Mouse (Mus musculus) embryonic fibroblast, embryonic 13.5 days (primary cell): ENCODE measurements around the gene 4933405L10Rik. TPM values are rescaled to one million over a fixed set of nuclear protein-coding genes. Genes with fewer than 3 reads are reported as not detected.

Experiments used
- H3K27ac ChIP-seq: 2 replicates; pipeline ENCODE4 v1.5.1; 2012; ENCODE audit warnings: low read length, control low read depth, inconsistent platforms; ENCODE audit not compliant: insufficient read depth
- H3K4me1 ChIP-seq: 2 replicates; pipeline ENCODE4 v1.6.1; 2011; ENCODE audit warnings: low read length; ENCODE audit not compliant: control insufficient read depth, insufficient read depth
- H3K4me3 ChIP-seq: 2 replicates; pipeline ENCODE4 v1.5.1; 2011; ENCODE audit warnings: mild to moderate bottlenecking, control low read depth, low read length; ENCODE audit not compliant: insufficient read depth
- CTCF ChIP-seq: IDR thresholded peaks from 2 replicates; pipeline ENCODE4 v1.5.1; 2011; ENCODE audit warnings: mild to moderate bottlenecking, control low read depth, low read length, moderate library complexity, borderline replicate concordance; ENCODE audit not compliant: insufficient read depth
- POLR2A ChIP-seq: IDR thresholded peaks from 2 replicates; pipeline ENCODE4 v1.6.1; 2011; ENCODE audit warnings: low read depth, mild to moderate bottlenecking, control low read depth, low read length, moderate library complexity
- polyA plus RNA-seq: library from polyadenylated mRNA; stranded (reverse); fragments of >200 nt; gene quantifications from 2 replicates; pipeline ENCODE4 v1.2.4, GENCODE M21; 2011; ENCODE audit warnings: low read depth; ENCODE audit not compliant: missing spikeins, insufficient read length

The 4933405L10Rik gene
- polyA plus RNA-seq, 1 experiment: not detected

DNA sequence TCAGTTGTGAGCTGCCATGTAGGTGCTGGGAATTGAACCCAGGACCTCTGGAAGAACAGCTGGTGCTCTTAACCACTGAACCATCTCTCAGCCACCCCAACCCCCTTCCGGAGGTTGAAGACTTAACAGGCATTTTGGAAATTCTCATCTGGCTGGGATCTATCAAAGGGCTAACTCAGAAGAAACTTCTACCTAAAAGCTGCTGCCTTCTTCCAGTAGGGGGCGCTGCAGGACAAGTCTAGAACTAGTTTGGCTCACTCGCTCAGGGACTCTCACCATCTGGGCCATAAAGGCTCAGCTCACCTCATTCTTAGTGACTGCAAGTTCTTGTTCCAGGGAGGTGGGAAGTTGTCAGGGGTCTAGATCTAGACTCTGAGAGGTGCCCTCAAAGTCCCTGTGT is 6.7 kb downstream of the 4933405L10Rik start:
- no peak overlapping the region for H3K4me3 ChIP-seq
- no peak for TF ChIP-seq POLR2A
- peak; percentile 56; the same call in 1 of the 2 replicates for TF ChIP-seq CTCF
- H3K27ac ChIP-seq: no peak overlapping the region
- H3K4me1 ChIP-seq: no peaks in the 10 kb centered on the region

DNA sequence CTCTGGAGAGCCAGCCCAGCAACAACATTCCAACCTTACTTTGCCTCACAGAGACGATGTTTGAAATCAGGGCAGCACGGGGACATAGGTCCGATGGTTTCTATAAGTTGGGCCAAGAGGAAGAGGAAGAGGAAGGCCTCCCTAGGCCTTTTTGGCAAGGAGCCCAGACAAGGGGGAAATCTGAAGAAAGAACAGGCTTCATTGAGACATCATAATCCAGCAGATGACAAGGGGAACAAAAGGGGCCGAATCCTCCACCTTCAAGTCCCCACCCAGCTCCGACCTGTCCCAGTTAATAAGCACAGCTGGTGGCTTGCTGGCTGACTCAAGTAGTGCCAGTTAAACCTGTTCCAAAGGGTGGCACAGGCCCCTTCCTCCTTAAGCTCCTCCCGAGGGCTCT is 7.6 kb downstream of the 4933405L10Rik start:
- H3K27ac ChIP-seq: no peak overlapping the region
- TF ChIP-seq POLR2A (no peak), CTCF (no peak)
- H3K4me3 ChIP-seq: no peak overlapping the region
- no peaks in the 10 kb centered on the region for H3K4me1 ChIP-seq

DNA sequence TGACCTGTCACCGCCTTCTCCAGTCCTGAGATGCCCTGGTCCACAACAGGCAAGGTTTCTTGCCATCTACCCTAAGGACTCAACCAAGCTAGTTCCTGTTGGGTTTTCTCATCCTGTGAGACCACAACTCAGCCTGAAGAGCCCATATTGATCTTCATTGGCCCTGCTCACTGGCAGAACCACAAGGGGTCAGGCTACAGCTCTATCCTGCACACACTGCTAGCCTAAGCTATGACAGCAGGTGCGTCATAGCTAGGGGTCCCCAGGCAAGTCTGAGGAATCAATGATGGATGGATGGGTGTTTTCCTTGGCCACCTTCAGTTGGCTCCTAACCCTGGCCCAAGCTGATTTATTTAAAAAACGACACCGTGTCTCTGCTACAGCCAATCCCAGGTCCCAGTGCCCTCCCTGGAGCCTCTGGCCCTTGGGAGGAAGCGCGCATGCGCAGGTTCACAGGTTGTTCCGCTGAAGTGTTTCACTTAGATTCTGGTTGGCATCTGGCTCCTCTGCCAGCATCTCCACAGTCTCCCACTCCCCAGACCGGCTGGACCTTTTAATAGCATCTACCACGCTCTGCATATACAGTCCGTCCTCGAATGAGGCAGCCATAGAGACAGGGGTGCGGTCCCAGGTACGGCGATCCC is 9.0 kb downstream of the 4933405L10Rik start:
- no peak overlapping the region for H3K27ac ChIP-seq
- no peak overlapping the region for H3K4me3 ChIP-seq
- H3K4me1 ChIP-seq: no peaks in the 10 kb centered on the region
- TF ChIP-seq POLR2A (no peak), CTCF (no peak)

DNA sequence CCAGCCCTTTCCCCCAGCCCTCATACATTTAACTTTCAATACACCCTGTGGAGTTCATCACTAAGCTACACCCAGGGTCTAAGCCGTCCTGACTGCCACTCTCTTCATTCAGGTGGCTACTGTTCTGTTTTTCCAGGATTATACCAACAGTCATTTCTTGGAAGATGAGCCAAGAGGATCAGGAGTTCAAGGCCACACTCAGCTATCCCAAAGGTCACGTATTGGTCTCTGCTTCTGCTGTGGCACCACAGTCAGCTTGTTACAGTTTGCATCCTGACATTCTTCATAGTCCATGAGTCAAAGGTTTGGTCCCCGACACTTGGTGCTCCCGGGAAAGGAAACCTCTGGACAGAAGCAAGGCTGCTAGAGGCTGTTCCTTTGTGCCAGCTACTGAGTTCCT is 12.2 kb downstream of the 4933405L10Rik start:
- TF ChIP-seq CTCF (no peak), POLR2A (no peak)
- no peak overlapping the region for H3K4me3 ChIP-seq
- no peak overlapping the region for H3K27ac ChIP-seq
- H3K4me1 ChIP-seq: no peaks in the 10 kb centered on the region

DNA sequence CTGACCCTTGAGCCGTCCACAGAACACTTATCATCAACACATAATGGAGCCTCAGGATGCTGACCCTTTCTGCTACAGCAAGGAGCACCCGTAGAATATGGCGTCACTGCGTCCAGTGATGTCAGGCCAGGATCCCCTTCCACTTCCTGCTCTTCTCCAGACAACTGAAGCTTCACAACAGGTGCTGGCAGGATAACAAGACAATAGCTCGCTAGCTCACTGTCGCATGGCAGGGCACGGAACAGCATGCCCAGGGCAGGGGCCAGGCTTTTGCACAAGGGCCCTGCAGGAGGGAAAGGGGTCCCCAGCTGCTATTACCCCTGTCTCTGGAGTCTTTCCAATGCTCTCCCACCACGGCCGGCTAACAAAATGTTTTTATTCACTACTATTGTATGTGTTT is 15.4 kb downstream of the 4933405L10Rik start:
- no peaks in the 10 kb centered on the region for H3K4me1 ChIP-seq
- no peak overlapping the region for H3K27ac ChIP-seq
- H3K4me3 ChIP-seq: no peak overlapping the region
- TF ChIP-seq POLR2A: no peak
- no peak for TF ChIP-seq CTCF

DNA sequence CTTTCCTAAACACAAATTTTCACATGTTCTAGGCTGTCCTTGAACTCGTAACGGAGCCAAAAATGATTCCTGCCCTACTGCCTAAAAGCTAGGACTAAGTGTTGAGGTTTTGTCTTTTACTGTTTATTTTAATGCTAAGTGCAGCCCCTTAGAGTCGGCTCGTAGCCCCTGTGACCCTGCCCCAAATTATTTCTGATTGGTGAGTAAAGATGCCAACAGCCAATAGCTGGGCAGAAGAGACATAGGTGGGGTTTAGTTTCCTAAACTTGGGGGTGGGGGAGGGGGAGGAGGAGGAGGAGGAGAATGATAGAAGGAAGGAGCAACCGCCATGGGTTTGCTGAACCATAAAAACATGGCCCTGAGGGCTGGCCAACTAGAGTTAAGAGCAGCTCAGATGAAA is 18.3 kb downstream of the 4933405L10Rik start:
- no peaks in the 10 kb centered on the region for H3K4me1 ChIP-seq
- H3K4me3 ChIP-seq: no peak overlapping the region
- H3K27ac ChIP-seq: no peak overlapping the region
- TF ChIP-seq POLR2A: no peak
- TF ChIP-seq CTCF: no peak

DNA sequence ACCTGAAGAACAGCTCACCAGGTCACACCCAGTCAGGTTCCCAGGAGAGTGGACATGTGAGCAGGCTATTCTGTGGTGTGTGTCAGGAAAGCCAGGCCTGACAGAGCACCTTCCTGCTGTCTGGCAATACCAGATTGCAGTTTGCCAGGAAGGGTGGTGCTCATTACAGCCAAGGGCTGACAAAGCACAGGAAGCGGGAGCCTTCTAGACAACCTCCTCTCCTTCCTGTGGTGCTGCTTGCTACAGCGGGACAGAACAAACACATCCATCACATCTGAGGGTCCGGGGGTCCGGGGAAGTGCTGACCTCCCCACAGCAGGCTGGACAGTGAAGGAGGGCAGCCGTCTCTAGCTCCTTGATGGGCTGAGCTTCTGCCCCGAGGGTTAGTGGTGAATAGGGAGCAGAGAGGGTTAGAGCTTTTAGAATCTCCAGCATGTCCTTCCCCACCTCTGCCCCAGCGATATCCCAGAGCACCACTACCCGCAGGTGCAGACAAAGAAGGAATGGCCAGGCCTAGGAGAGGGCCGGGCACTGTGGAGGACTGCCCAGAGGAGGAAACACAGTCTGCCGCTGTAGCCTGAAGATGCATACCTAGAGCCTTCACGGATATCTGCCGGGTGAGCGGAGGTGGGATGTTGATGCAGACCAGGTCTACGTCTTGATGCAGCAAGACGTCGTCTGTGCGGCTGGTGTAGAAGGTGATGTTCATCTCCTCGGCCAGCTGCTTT is 20.1 kb downstream of the 4933405L10Rik start:
- no peak overlapping the region for H3K27ac ChIP-seq
- H3K4me3 ChIP-seq: no peak overlapping the region
- TF ChIP-seq POLR2A: no peak
- no peaks in the 10 kb centered on the region for H3K4me1 ChIP-seq

DNA sequence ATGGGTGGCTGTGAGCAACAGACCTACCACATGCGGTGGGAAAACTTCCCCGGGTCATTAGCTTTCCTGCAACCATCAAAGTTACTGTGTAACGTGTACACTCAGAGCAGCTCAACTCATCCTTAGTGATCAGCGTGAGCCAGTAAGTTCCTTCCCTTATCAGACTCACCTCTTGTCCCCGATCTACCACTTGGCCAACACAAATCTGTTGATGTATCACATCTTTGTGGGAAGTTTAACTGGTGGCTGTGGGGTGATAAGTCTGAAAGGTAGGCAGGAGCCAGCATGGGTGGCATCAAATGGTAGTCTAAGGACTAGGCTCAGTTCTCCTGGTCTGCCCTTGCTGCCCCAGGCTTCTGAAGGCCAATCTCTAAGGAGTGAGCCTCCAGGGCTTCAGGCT is 24.7 kb downstream of the 4933405L10Rik start:
- Histone ChIP-seq H3K27ac (no peak overlapping the region), H3K4me3 (no peak overlapping the region), H3K4me1 (no peaks in the 10 kb centered on the region)
- TF ChIP-seq POLR2A (no peak), CTCF (no peak)

DNA sequence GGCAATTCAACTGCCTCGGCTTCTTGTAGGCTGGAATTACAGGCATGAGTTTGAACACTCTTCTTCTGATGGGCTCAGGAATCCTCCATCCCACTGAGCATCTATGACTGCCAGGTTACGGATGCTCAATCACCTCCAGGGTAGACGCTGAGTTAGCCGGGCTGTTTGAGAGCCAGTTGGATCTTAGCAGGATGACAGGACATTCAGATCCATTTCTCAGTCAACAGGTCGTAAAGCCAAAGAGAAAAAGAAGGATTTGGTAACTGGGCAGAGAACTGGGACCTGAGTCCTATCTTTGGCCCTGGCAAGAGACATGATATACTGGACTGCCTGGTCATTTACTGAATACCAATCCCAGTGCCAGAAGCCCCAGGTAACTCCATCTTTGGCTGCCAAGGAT is 31.8 kb downstream of the 4933405L10Rik start:
- Histone ChIP-seq H3K4me3 (no peak overlapping the region), H3K27ac (no peak overlapping the region), H3K4me1 (no peaks in the 10 kb centered on the region; the same call in 1 of the 2 replicates)
- no peak for TF ChIP-seq CTCF
- TF ChIP-seq POLR2A: no peak

DNA sequence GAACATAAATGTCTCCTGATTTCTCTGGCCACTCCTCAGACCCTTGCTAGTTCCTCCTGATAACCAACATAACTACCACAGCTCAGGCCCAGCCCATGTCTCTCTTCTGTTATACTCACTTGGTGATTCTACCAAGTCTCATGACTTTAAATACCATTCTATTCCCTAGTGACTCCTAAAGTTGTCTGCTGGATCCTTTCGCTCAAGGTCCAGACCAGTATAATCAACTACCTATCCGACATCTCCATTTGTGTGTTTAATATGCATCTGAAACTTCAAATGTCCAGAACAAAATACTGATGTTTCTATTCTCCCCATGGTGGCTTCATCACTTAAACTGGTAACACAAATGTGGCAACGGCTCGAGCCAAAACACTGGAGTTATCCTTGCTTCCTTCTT is 35.8 kb downstream of the 4933405L10Rik start:
- TF ChIP-seq CTCF (no peak), POLR2A (no peak)
- H3K4me1 ChIP-seq: no peaks in the 10 kb centered on the region; the same call in 1 of the 2 replicates
- no peak overlapping the region for H3K4me3 ChIP-seq
- H3K27ac ChIP-seq: no peak overlapping the region

DNA sequence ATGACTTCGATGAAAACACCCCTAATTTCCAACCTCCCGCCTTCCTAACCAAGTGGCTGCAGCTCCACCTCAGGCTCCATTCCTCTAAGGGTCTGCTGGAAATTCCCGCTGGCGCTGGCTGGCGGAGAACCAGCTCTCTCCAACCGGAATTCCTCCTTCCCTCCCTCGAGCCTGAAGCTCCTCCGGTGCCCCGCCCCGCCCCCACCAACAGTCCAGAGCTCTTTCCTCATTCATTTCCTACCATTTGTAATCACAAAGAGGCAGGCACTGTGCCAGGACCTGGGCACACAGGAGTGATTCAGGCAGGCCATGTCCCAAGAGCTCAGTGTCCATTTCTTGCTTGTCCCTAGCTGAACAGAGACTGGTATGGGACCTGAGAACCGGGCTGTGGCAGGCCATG is 43.2 kb downstream of the 4933405L10Rik start:
- no peak for TF ChIP-seq CTCF
- no peak for TF ChIP-seq POLR2A

More for the DNA sequence above, 43.2 kb downstream of the 4933405L10Rik start:
- H3K27ac ChIP-seq: no peak overlapping the region
- peaks cover 5% of the 10 kb centered on the region for H3K4me1 ChIP-seq
- no peak overlapping the region for H3K4me3 ChIP-seq
